Mouse (Mus musculus) spleen, adult 2 months (tissue): ENCODE data around the gene Kdm7a. TPM values are rescaled to one million over a fixed set of nuclear protein-coding genes. Genes with fewer than 3 reads are reported as not detected.

Experiments
- DNase-seq, 2 experiments: peaks; one replicate each; pipeline versions ENCODE4 v3.0.0 to v3.0.0-alpha.2; 2012 to 2021; ENCODE audit warnings: low spot score in 2 of 2, low read depth in 1 of 2
- H3K27ac ChIP-seq: fragments of 200-500 bp; 2 replicates; pipeline ENCODE4 v1.5.1; 2012; ENCODE audit warnings: low read length, inconsistent platforms; ENCODE audit not compliant: insufficient read depth
- H3K27me3 ChIP-seq: fragments of 200-500 bp; 2 replicates; pipeline ENCODE4 v1.6.1; 2012; ENCODE audit warnings: mild to moderate bottlenecking, moderate library complexity, low read length, inconsistent platforms; ENCODE audit not compliant: control insufficient read depth, insufficient read depth
- H3K36me3 ChIP-seq: fragments of 200-500 bp; 2 replicates; pipeline ENCODE4 v1.6.1; 2012; ENCODE audit warnings: mild to moderate bottlenecking, low read length, inconsistent platforms; ENCODE audit not compliant: control insufficient read depth, insufficient read depth
- H3K4me1 ChIP-seq: fragments of 200-500 bp; 2 replicates; pipeline ENCODE4 v1.6.1; 2011; ENCODE audit warnings: inconsistent platforms; ENCODE audit not compliant: control insufficient read depth, insufficient read depth, insufficient read length
- H3K4me3 ChIP-seq: fragments of 200-500 bp; 2 replicates; pipeline ENCODE4 v1.5.1; 2011; ENCODE audit warnings: mild to moderate bottlenecking, inconsistent platforms; ENCODE audit not compliant: insufficient read depth, insufficient read length; ENCODE audit errors: extremely low read depth
- CTCF ChIP-seq: fragments of 200-500 bp; IDR thresholded peaks from 2 replicates; pipeline ENCODE4 v1.5.1; 2011; ENCODE audit warnings: mild to moderate bottlenecking, inconsistent platforms; ENCODE audit not compliant: insufficient read depth, insufficient read length, insufficient replicate concordance; ENCODE audit errors: extremely low read depth
- POLR2A ChIP-seq: fragments of 200-500 bp; IDR thresholded peaks from 2 replicates; pipeline ENCODE4 v1.6.1; 2011; ENCODE audit warnings: low read depth, low read length, inconsistent platforms
- WGBS: fragments of 180-500 bp; shearing (Covaris S2); methylation state at CpG from one replicate; pipeline ENCODE4 v1.1.7; 2018; 5-methylcytosine and 5-hydroxymethylcytosine counted together
- polyA plus RNA-seq: library from polyadenylated mRNA; depleted of rRNA; stranded (reverse); fragments of >200 nt; gene quantifications from 2 replicates; pipeline ENCODE4 v1.2.3, GENCODE M21; 2012

Kdm7a gene
- polyA plus RNA-seq, 1 experiment, result 4.5 TPM

GRCm38 (mm10) chr6:39187227-39187626 lies 19.4 kb downstream of the Kdm7a start:
- H3K4me3 ChIP-seq, result no peak overlapping the region
- TF ChIP-seq POLR2A (no peak), CTCF (peak; percentile 15; the same call in 1 of the 2 replicates)
- H3K36me3 ChIP-seq, result peaks cover 3% of the 10 kb centered on the region; the same call in 1 of the 2 replicates
- no peak for DNase-seq
- H3K27ac ChIP-seq, result no peak overlapping the region
- WGBS, result 12% methylated on average over 2 of the region's 2 CpGs
- no peaks in the 10 kb centered on the region for H3K27me3 ChIP-seq
- no peaks in the 10 kb centered on the region; the same call in 1 of the 2 replicates for H3K4me1 ChIP-seq

- peaks cover 21% of the 10 kb centered on the region for H3K36me3 ChIP-seq
- H3K27ac ChIP-seq, result no peak overlapping the region
- no peaks in the 10 kb centered on the region for H3K4me1 ChIP-seq
- 79% methylated on average over 1 of the region's 1 CpGs for WGBS
- H3K4me3 ChIP-seq, result no peak overlapping the region
- no peaks in the 10 kb centered on the region for H3K27me3 ChIP-seq
- DNase-seq, result no peak
- no peak for TF ChIP-seq CTCF
- no peak for TF ChIP-seq POLR2A
Observed at GRCm38 (mm10) chr6:39169089-39169488, 37.5 kb downstream of the Kdm7a start.

DNA sequence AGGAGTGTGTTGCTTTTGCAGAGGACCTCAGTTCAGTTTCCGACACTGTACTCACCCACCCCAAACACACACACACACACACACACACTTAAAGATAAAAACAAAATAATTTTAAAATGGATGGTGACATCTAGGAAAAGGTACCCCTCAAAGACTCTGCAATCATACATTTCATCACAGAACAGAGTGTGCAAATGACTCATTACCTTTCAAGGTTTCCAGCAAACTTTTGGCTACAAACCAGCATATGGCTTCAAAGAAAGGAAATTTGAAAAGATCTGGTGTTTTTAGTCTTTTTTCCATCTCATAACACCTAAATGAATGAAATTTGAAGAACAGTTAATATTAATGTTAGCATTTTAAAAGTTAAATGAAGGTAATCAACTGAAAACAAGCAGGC lies 41.7 kb downstream of the Kdm7a start:
- TF ChIP-seq CTCF, result no peak
- no peak for TF ChIP-seq POLR2A
- Histone ChIP-seq H3K4me3 (no peak overlapping the region), H3K27ac (no peak overlapping the region), H3K4me1 (no peaks in the 10 kb centered on the region), H3K27me3 (no peaks in the 10 kb centered on the region), H3K36me3 (peaks cover 24% of the 10 kb centered on the region)
- DNase-seq, result no peak
- WGBS, result 94% methylated on average over 1 of the region's 1 CpGs

- Histone ChIP-seq H3K4me1 (no peaks in the 10 kb centered on the region), H3K4me3 (no peak overlapping the region), H3K27ac (no peak overlapping the region), H3K27me3 (no peaks in the 10 kb centered on the region), H3K36me3 (peaks cover 16% of the 10 kb centered on the region)
- 94% methylated on average over 6 of the region's 6 CpGs for WGBS
- TF ChIP-seq POLR2A, result no peak
- TF ChIP-seq CTCF, result no peak
- no peak for DNase-seq
Observed at GRCm38 (mm10) chr6:39161975-39162374, 44.6 kb downstream of the Kdm7a start.

DNA sequence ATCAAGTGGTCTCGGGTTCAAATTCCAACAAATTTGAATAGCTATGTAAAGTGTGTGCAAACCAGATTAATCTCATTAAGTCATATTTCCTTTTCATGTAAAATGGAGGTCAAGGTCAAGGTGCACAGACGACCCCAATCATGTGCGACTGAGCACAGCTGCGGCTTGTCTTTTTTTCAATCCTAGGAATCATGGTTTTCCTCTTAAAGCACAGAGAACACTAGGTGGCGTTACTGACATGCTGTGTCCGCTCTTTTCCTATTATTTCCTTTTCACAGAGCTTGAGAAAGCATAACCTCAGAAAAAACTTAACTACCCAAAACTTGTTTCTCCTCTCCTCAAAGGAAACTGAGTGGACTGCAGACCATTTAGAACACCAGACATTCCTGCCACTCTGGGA lies 60.5 kb downstream of the Kdm7a start:
- no peak overlapping the region for H3K27ac ChIP-seq
- H3K4me1 ChIP-seq, result no peaks in the 10 kb centered on the region
- TF ChIP-seq CTCF, result no peak
- TF ChIP-seq POLR2A, result no peak
- H3K4me3 ChIP-seq, result no peak overlapping the region
- no peak for DNase-seq
- WGBS, result 86% methylated on average over 6 of the region's 6 CpGs
- H3K27me3 ChIP-seq, result no peaks in the 10 kb centered on the region
- H3K36me3 ChIP-seq, result peaks cover 45% of the 10 kb centered on the region

- no peaks in the 10 kb centered on the region for H3K4me1 ChIP-seq
- no peak overlapping the region for H3K27ac ChIP-seq
- 92% methylated on average over 5 of the region's 5 CpGs for WGBS
- TF ChIP-seq POLR2A (no peak), CTCF (no peak)
- H3K36me3 ChIP-seq, result peaks cover 7% of the 10 kb centered on the region
- H3K4me3 ChIP-seq, result no peak overlapping the region
- DNase-seq, result no peak
- H3K27me3 ChIP-seq, result no peaks in the 10 kb centered on the region
Observed at GRCm38 (mm10) chr6:39132556-39132955, 74.0 kb downstream of the Kdm7a start.

- H3K4me1 ChIP-seq, result no peaks in the 10 kb centered on the region
- no peaks in the 10 kb centered on the region for H3K27me3 ChIP-seq
- no peak for TF ChIP-seq CTCF
- TF ChIP-seq POLR2A, result no peak
- DNase-seq, result no peak
- H3K4me3 ChIP-seq, result no peak overlapping the region
- WGBS, result 76% methylated on average over 4 of the region's 4 CpGs
- H3K27ac ChIP-seq, result no peak overlapping the region
- H3K36me3 ChIP-seq, result peaks cover 7% of the 10 kb centered on the region
Observed at GRCm38 (mm10) chr6:39131480-39131879, 75.1 kb downstream of the Kdm7a start.
